Mouse (Mus musculus) G1E-ER4 (cell line): ENCODE measurements around the gene Arhgef11. TPM values are rescaled to one million over a fixed set of nuclear protein-coding genes. Genes with fewer than 3 reads are reported as not detected.

Experiments
- GATA1 ChIP-seq: IDR thresholded peaks from one replicate; pipeline ENCODE4 v1.8.0; 2012; ENCODE audit warnings: low read length, inconsistent platforms
- polyA plus RNA-seq: library from polyadenylated mRNA; stranded (reverse); fragments of >175 nt; gene quantifications from 2 replicates; pipeline ENCODE4 v1.2.3, GENCODE M21; 2012

Arhgef11 gene
- 3.2 and 4.4 TPM in 2 replicates for polyA plus RNA-seq

DNA sequence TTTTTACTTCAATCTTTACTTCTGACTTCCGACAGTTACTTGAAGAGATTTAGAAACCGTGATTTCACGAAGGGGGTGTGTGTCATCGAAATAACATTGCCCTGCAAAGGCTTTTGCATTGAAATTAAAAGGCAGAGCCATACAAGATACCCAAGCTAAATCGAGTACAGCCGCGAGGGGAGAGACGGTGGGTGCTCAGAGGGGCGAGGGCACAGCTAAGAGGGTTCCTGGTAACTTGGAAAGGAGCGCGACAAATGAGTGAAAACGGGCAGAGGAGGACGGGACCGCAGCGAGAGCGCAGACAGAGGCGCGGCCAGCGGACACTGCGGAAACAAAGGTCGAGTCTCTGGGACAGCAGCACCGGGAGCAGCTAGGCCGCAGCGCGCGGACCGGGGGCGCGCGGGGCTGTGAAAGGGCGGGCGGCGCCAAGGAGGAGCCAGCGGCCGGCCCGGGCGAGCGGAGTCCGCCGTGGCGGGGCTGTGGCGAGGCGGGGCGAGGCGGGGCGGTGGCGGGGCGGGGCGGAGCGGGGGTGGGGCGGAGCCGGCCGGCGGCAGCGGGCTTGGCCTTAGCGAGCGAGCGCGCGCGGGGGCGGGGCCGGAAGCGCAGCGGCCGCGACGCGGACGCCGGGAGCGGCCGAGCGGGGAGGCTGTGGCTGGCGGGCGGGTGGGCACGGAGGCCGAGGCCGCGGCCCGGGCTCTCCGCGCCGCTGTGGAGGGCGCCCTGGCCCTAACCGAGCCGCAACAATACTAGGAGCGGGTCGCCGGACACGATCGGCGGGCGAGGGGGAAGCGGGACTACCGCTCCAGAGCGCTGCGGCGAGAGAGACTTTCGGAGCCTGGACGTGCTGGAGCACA lies at the start of gene Arhgef11:
TSS of gene Arhgef11 (plus strand) at position 603 of the 854 bp plus-strand sequence.
- no peak for TF ChIP-seq GATA1

DNA sequence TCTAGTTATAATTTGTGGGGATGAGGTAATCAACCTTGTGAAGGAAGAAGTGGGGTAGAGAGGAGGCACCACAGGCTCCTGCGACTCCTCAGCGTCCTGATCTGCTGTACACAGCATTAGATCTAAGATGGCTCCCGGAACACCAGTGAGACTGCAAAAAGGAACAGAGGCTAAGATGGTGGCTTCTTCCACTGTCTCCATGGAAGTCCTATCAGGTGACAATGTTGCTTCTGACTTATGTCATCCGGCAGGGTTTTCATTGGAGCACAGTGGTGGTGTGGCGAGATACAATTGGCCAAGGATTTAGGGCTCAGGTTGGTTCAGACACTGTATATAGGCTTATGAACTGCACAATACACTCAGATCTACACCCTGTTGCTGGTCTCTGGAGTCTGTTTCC lies 48.7 kb upstream of the Arhgef11 start:
- no peak for TF ChIP-seq GATA1

DNA sequence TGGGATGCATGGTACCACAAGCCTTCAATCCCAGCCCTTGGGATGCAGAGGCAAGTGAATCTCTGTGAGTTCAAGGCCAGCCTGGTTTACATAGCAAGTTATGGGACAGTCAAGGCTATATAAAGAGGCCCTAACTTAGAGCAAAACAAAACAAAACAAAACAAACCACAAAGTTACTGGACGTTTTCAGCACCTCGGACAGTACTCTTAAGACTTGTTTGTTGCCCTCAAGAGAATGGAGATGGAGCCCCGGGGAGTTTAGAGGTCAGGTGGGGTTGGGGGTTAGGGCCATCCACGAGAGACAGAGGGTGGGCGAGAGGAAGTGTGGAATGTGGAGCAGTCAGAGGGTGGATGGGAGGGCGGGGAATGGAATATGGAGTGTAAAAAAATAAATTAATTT lies 41.6 kb upstream of the Arhgef11 start:
- TF ChIP-seq GATA1, result no peak

GRCm38 (mm10) chr3:87582259-87582658 lies 35.1 kb upstream of the Arhgef11 start:
- no peak for TF ChIP-seq GATA1

- TF ChIP-seq GATA1, result no peak
Measured at GRCm38 (mm10) chr3:87593793-87594192, 23.6 kb upstream of the Arhgef11 start.

DNA sequence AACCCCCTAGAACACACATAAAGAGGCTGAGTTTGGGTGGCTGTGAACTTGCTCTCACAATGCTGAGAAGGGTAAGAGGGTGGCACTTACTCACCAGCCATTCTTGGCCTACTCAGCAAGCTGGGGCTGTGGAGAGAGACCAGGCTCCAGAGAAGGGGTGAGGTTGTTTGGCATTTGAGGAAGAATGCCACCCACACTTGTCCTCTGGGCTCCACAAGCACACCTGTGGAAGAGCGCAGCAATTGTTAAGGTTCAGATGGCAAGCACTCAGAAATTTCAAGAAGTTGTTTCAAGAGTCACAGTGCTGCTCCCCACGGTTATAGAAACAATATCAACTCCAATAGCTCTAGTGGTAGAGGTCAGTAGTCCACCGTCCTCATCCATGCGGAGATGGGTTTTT lies 1.0 kb upstream of the Arhgef11 start:
- no peak for TF ChIP-seq GATA1

GRCm38 (mm10) chr3:87617811-87618130 lies 412 bp downstream of the Arhgef11 start:
- no peak for TF ChIP-seq GATA1

- no peak for TF ChIP-seq GATA1
Measured at GRCm38 (mm10) chr3:87618240-87618639, 881 bp downstream of the Arhgef11 start.

DNA sequence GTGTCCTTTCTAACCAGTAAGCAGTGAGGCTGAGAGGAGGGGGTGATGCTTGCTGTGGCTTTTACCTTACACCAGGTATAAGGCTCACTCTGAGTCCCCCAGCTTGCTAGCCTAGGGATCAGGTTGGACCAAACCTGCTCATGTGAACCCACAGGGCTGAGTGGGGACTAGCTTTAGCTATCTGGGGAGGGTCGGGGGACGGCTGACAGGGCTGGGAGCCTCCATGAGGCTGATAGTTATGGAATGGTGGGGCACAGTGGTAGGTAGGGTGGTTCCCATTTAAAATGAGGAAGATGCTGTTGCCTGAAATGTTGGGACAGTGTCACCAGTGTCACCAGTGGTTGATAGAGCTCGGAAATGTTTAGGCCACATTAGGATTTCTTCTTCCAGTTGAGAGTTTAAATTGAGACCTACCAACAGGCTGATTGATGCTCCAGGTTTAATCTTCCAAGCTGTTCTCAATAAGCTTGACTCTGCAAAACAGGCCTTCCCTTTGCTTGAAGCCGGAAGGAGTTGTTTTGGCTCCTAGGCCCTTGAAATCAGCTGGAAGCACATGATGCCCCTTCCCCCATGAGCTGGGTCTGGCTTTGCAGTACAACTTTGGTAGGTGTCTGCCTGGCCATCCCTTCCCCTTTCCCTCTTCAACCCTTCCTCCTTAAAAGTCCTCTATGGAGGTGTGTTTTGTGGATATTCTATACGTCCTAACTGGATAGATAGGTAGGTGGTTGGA lies 1.8 kb downstream of the Arhgef11 start:
- TF ChIP-seq GATA1, result no peak

DNA sequence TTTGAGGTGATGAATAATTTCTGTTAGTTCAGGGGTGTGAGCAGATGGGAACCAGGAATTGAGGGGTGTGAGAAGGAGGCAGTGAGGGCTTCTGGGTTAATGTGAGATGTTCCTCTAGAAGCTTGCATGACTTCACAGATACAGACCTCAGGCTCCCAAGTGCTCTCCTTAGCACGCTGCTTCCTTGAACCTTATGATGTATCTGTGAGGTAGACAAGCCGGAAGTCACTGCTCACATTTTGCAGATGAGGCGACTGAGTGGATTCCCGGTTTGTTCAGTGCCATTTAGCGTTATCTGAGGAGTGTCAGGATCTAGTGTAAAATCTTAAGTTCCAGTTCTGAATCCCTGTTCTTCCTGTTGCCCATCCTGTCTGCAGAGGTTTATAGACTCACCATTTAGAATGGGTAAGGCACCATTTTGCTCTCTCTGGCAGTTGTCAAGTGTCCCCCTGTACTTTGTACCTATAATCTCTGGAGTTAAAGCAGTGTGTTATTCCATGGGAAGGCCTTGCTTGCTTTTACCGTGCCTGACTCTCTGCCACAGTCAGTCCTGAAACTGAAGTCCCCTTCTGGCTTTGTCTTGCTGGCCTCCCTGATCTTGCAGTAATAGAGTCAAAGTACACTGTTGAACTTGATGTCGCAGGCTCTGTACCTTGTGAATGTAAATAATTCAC lies 3.0 kb downstream of the Arhgef11 start:
- TF ChIP-seq GATA1, result no peak

GRCm38 (mm10) chr3:87624899-87625298 lies 7.5 kb downstream of the Arhgef11 start:
- TF ChIP-seq GATA1, result no peak

- TF ChIP-seq GATA1, result no peak
Measured at GRCm38 (mm10) chr3:87630899-87631298, 13.5 kb downstream of the Arhgef11 start.

DNA sequence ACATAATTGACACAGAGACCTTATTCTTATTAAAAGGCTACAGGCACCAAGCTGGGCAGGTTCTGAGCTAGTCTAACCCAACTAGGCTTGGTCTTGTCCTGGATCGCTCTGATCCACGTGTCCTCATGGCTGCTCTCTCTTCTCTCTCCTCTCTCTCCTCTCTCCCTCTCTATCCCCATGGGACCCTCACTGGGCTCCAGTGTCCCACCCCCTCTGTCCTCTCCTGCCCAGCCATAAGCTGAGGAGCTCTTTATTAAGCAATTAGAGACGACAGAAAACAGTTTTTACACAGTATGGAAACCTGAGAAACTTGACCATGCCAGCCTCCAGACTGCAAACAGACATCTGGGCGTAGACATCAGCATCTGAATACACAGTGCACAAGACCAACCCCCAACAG lies 14.0 kb downstream of the Arhgef11 start:
- TF ChIP-seq GATA1, result no peak

- TF ChIP-seq GATA1, result no peak
Measured at GRCm38 (mm10) chr3:87635514-87635913, 18.2 kb downstream of the Arhgef11 start.

DNA sequence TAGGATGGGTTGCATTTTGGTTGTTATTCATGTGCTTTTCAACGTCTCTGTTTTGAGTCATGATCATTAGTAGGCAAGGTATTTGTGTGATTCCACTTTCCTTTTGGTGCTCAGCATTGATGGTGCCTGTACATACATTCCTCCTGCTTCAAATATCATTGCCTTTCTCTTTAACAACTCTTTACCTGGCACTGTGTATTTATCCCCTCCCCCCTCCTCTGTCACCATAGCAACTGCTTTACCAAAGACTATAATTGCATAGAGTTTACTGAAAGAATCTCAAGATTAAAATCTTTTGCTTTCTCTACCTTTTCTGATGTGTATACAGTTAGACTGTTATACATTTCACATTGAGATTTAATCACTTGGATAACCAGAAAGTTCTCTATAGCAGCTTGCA lies 26.1 kb downstream of the Arhgef11 start:
- no peak for TF ChIP-seq GATA1

DNA sequence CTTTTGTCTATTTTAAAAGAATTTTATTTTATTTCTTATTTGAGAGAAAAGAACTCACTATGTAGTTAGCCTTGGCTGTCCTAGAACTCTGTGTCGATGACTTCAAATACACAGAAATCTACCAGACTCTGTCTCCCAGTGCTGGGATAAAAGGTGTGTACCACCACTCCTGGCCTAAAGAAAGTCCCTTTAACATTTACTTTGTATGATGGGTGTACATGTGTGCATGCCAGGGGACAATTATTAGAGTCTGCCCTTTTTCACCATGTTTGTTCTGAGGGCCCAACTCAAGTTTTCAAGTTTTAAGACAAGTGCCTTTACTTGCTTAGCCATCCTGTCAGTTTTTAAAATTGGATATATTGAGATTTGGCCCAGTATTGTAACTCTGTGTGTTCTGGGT lies 28.8 kb downstream of the Arhgef11 start:
- TF ChIP-seq GATA1, result no peak
